ENCODE assay signal across 9 mouse cellular contexts in genomic region chr16:33740416-33740815, GRCm38 (mm10). TPM values are rescaled to one million over a fixed set of nuclear protein-coding genes. Genes with fewer than 3 reads are reported as not detected.
DNase-seq lines count a peak whose midpoint lies in the region; ATAC-seq and TF ChIP-seq lines count a peak whose summit lies in the region.
"Had no signal": no experiment of that assay in that cellular context is flagged by ENCODE, and none has a peak within 500 bp of the region (broad histone marks: within the 10 kb centered on the region; RNA-seq: fewer than 3 reads in every experiment).

No protein-coding gene starts in this region.

- no peak for ATAC-seq in kidney, embryonic 14.5 days (ENCODE audit: low FRiP score, low TSS enrichment)
- no peak for ATAC-seq in neural tube, embryonic 13.5 days (ENCODE audit: low read depth)

- 55% methylated on average over 6 of the region's 6 CpGs for WGBS in kidney, adult 2 months
- WGBS in kidney, embryonic 14.5 days, result 71% methylated on average over 6 of the region's 6 CpGs
- 53% methylated on average over 6 of the region's 6 CpGs for WGBS in neural tube, embryonic 13.5 days

- intact Hi-C loops in gastrocnemius, adult 2 months (cut with DNase I), result no loop called here

- no peak for TF ChIP-seq CTCF in gastrocnemius, adult 2 months (IDR thresholded peaks at IDR 0.05)
- TF ChIP-seq CTCF in kidney, adult 2 months (conservative IDR thresholded peaks at IDR 0.05; ENCODE audit: insufficient read depth, insufficient read length, low read depth, low read length), result no peak

- H3K4me2 ChIP-seq in kidney, embryonic 14.5 days (replicated peaks; ENCODE audit: low read depth, low read length), result no peak overlapping the region
- H3K4me2 ChIP-seq in neural tube, embryonic 13.5 days, result no peak overlapping the region

- no peaks in the 10 kb centered on the region for H3K27me3 ChIP-seq in kidney, adult 2 months (replicated peaks; ENCODE audit: control insufficient read depth, insufficient read depth, low read length)
- H3K27me3 ChIP-seq in kidney, embryonic 14.5 days (ENCODE audit: control insufficient read depth, insufficient read depth, low read length), result no peaks in the 10 kb centered on the region
- no peaks in the 10 kb centered on the region for H3K27me3 ChIP-seq in neural tube, embryonic 13.5 days
- H3K27me3 ChIP-seq: limb, embryonic 13.5 days had no signal

- DNase-seq in gastrocnemius, adult 2 months, result no peak
- DNase-seq in gastrocnemius, adult 8-10 months (ENCODE audit: low spot score in 2 of 2), result no peak
- DNase-seq in kidney, adult 2 months, result peak; percentile 30
- no peak for DNase-seq in neural tube, embryonic 10.5 days (ENCODE audit: extremely low spot score, low spot score)
- no peak for DNase-seq in liver
- no peak for DNase-seq in adrenal gland, adult 18-20 months (ENCODE audit: low spot score in 2 of 2)

- no peak for TF ChIP-seq POLR2A in kidney, adult 2 months (IDR thresholded peaks at IDR 0.05; ENCODE audit: low read depth, low read length)

- no peaks in the 10 kb centered on the region for H3K9me3 ChIP-seq in kidney, embryonic 14.5 days (ENCODE audit: control insufficient read depth, low read length)
- no peaks in the 10 kb centered on the region for H3K9me3 ChIP-seq in neural tube, embryonic 13.5 days
- H3K9me3 ChIP-seq: limb, embryonic 13.5 days had no signal

- H3K4me1 ChIP-seq in kidney, adult 2 months (ENCODE audit: control insufficient read depth, insufficient read depth, low read length), result no peaks in the 10 kb centered on the region; the same call in 1 of the 2 replicates
- H3K4me1 ChIP-seq in kidney, embryonic 14.5 days (ENCODE audit: control insufficient read depth, insufficient read depth, low read length), result no peaks in the 10 kb centered on the region
- H3K4me1 ChIP-seq in neural tube, embryonic 13.5 days (replicated peaks), result peaks cover 62% of the 10 kb centered on the region

- peak overlapping the region; percentile 51; the same call in 1 of the 2 replicates for H3K27ac ChIP-seq in gastrocnemius, adult 2 months
- peak overlapping the region; percentile 16; the same call in 1 of the 2 replicates for H3K27ac ChIP-seq in kidney, adult 2 months (ENCODE audit: insufficient read depth, low read depth, low read length)
- no peak overlapping the region for H3K27ac ChIP-seq in kidney, embryonic 14.5 days (ENCODE audit: low read depth, low read length)
- peak overlapping the region; percentile 56; the same call in 1 of the 2 replicates for H3K27ac ChIP-seq in neural tube, embryonic 13.5 days (replicated peaks)

- H3K4me3 ChIP-seq in gastrocnemius, adult 2 months, result no peak overlapping the region
- no peak overlapping the region for H3K4me3 ChIP-seq in kidney, adult 2 months (ENCODE audit: insufficient read depth, low read depth, low read length)
- no peak overlapping the region for H3K4me3 ChIP-seq in kidney, embryonic 14.5 days (ENCODE audit: low read length)
- H3K4me3 ChIP-seq in neural tube, embryonic 13.5 days, result no peak overlapping the region
- H3K4me3 ChIP-seq: limb, embryonic 13.5 days had no signal

- H3K36me3 ChIP-seq in kidney, adult 2 months (ENCODE audit: control insufficient read depth, insufficient read depth, low read length), result no peaks in the 10 kb centered on the region
- peaks cover 6% of the 10 kb centered on the region; the same call in 1 of the 2 replicates for H3K36me3 ChIP-seq in kidney, embryonic 14.5 days (ENCODE audit: control insufficient read depth, insufficient read depth, low read length)
- H3K36me3 ChIP-seq in neural tube, embryonic 13.5 days, result peaks cover 7% of the 10 kb centered on the region; the same call in 1 of the 2 replicates

- no peak overlapping the region for H3K9ac ChIP-seq in kidney, embryonic 14.5 days (ENCODE audit: low read depth, low read length)
- H3K9ac ChIP-seq in neural tube, embryonic 13.5 days, result no peak overlapping the region
- H3K9ac ChIP-seq: limb, embryonic 13.5 days had no signal

RNA-seq across cellular contexts. Expression of gene Muc13, which starts 53.4 kb away (rescaled TPM):
- not detected for total RNA-seq in gastrocnemius, adult 2 months (2021)
- not detected for total RNA-seq in gastrocnemius, adult 8-10 months (2022)
- polyA plus RNA-seq in kidney, adult 2 months (2012; rRNA removed), result 0.10 and 0.11 TPM in 2 replicates
- 0.09 TPM in 1 of 2 replicates, not detected in the other for polyA plus RNA-seq in kidney, embryonic 14.5 days (2014; fragmentation: Nextera tagmentation; extraction: Ambion mirVana)
- polyA plus RNA-seq in neural tube, embryonic 13.5 days (2015; fragmentation: Nextera tagmentation; extraction: Ambion mirVana), result 0.22 TPM in 1 of 2 replicates, not detected in the other
- not detected for total RNA-seq in adrenal gland, adult 18-20 months (2021)

RNA-seq across cellular contexts. Expression of gene Heg1, which starts 56.2 kb away (rescaled TPM):
- total RNA-seq in gastrocnemius, adult 2 months (2021), result 10 to 100 TPM; 30.4 to 43.3 TPM
- total RNA-seq in gastrocnemius, adult 8-10 months (2022), result 10 to 100 TPM; 20.8 to 31.3 (median 24.2) TPM
- 26.7 and 28.4 TPM in 2 replicates for polyA plus RNA-seq in kidney, adult 2 months (2012; rRNA removed)
- polyA plus RNA-seq in kidney, embryonic 14.5 days (2014; fragmentation: Nextera tagmentation; extraction: Ambion mirVana), result 14.2 and 21.5 TPM in 2 replicates
- polyA plus RNA-seq in neural tube, embryonic 13.5 days (2015; fragmentation: Nextera tagmentation; extraction: Ambion mirVana), result 9.6 and 12.6 TPM in 2 replicates
- total RNA-seq in adrenal gland, adult 18-20 months (2021), result 10 to 100 TPM; 41.2 to 56.9 TPM
